Mouse (Mus musculus) embryonic facial prominence, embryonic 13.5 days (tissue): ENCODE results near the gene Grik5. TPM values are rescaled to one million over a fixed set of nuclear protein-coding genes. Genes with fewer than 3 reads are reported as not detected.

Experiments used
- ATAC-seq: fragments of 200-750 bp; cut with Nextera tagmentation; 2 replicates; pipeline ENCODE4 v1.8.0; 2017; ENCODE audit warnings: low read depth; ENCODE audit not compliant: insufficient number of reproducible peaks, insufficient read depth, low FRiP score, low TSS enrichment
- H3K27ac ChIP-seq: fragments of 300-500 bp; sonication (generic); 2 replicates; pipeline ENCODE4 v1.5.1; 2015; ENCODE audit warnings: moderate library complexity, mild to moderate bottlenecking, inconsistent platforms
- H3K27me3 ChIP-seq: fragments of 300-500 bp; sonication (generic); 2 replicates; pipeline ENCODE4 v1.6.1; 2015; ENCODE audit warnings: mild to moderate bottlenecking, inconsistent platforms
- H3K36me3 ChIP-seq: fragments of 300-500 bp; sonication (generic); 2 replicates; pipeline ENCODE4 v1.6.1; 2015; ENCODE audit warnings: mild to moderate bottlenecking, inconsistent platforms
- H3K4me1 ChIP-seq: fragments of 300-500 bp; sonication (generic); 2 replicates; pipeline ENCODE4 v1.6.1; 2015; ENCODE audit warnings: inconsistent platforms
- H3K4me2 ChIP-seq: fragments of 300-500 bp; sonication (generic); 2 replicates; pipeline ENCODE4 v1.6.1; 2015; ENCODE audit warnings: moderate library complexity, mild to moderate bottlenecking, inconsistent platforms
- H3K4me3 ChIP-seq: fragments of 300-500 bp; sonication (generic); 2 replicates; pipeline ENCODE4 v1.5.1; 2015; ENCODE audit warnings: mild to moderate bottlenecking, inconsistent platforms
- H3K9ac ChIP-seq: fragments of 300-500 bp; sonication (generic); 2 replicates; pipeline ENCODE4 v1.6.1; 2015; ENCODE audit warnings: mild to moderate bottlenecking, inconsistent platforms
- H3K9me3 ChIP-seq: fragments of 300-500 bp; sonication (generic); 2 replicates; pipeline ENCODE4 v1.6.1; 2016; ENCODE audit warnings: inconsistent platforms
- WGBS: fragments of 180-500 bp; shearing (Covaris S2); methylation state at CpG from one replicate; pipeline ENCODE4 v1.1.7; 2015; ENCODE audit warnings: mixed read lengths; 5-methylcytosine and 5-hydroxymethylcytosine counted together
- polyA plus RNA-seq: library from polyadenylated mRNA; unstranded; fragments of >200 nt; fragmentation: Nextera tagmentation; extraction: Ambion mirVana; gene quantifications from 2 replicates; pipeline ENCODE4 v1.2.1, GENCODE M21; 2015

Gene Grik5
- polyA plus RNA-seq, 1 experiment from 2014 or later: 11.2 TPM

GRCm38 (mm10) chr7:25076663-25077413, 4.7 kb upstream of the Grik5 start:
- no peaks in the 10 kb centered on the region for H3K9me3 ChIP-seq
- H3K36me3 ChIP-seq: peaks cover 27% of the 10 kb centered on the region
- ATAC-seq: peak; percentile 97
- under 1% methylated on average over 55 of the region's 56 CpGs for WGBS
- H3K4me2 ChIP-seq: peak overlapping the region; percentile 82
- peak overlapping the region; percentile 89 for H3K4me3 ChIP-seq
- H3K27ac ChIP-seq: peak overlapping the region; percentile 96
- H3K4me1 ChIP-seq: peaks cover 36% of the 10 kb centered on the region
- peak overlapping the region; percentile 94 for H3K9ac ChIP-seq
- H3K27me3 ChIP-seq: no peaks in the 10 kb centered on the region

DNA sequence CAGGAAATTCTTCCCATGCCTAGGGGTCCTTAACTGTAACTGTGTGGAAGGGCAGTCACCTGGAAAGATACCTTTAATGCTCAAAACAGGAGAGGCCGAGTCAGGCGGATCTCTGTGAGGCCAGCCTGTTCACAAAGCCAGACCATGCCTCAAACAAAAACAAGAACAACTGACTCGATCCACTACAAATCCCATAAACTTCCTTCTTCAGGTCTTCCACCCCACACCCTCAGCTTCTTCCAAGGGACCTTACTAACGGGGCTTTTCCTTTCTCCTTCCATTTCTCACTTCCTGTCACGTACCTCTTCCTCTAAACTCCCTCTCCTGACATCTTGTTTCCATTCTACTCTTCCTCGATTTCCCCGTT, 4.1 kb upstream of the Grik5 start:
- H3K9ac ChIP-seq: peak overlapping the region; percentile 72
- H3K36me3 ChIP-seq: peaks cover 21% of the 10 kb centered on the region
- H3K4me2 ChIP-seq: peak overlapping the region; percentile 69
- peak overlapping the region; percentile 89 for H3K27ac ChIP-seq
- no peaks in the 10 kb centered on the region for H3K27me3 ChIP-seq
- no peak for ATAC-seq
- H3K9me3 ChIP-seq: no peaks in the 10 kb centered on the region
- peak overlapping the region; percentile 89 for H3K4me3 ChIP-seq
- 17% methylated on average over 7 of the region's 7 CpGs for WGBS
- peaks cover 42% of the 10 kb centered on the region for H3K4me1 ChIP-seq

GRCm38 (mm10) chr7:25073924-25074323, 1.8 kb upstream of the Grik5 start:
- H3K36me3 ChIP-seq: no peaks in the 10 kb centered on the region; the same call in 1 of the 2 replicates
- peaks cover 62% of the 10 kb centered on the region for H3K4me1 ChIP-seq
- H3K27me3 ChIP-seq: no peaks in the 10 kb centered on the region
- H3K4me3 ChIP-seq: no peak overlapping the region
- H3K9ac ChIP-seq: no peak overlapping the region
- WGBS: 73% methylated on average over 8 of the region's 8 CpGs
- H3K9me3 ChIP-seq: no peaks in the 10 kb centered on the region
- ATAC-seq: no peak
- H3K27ac ChIP-seq: peak overlapping the region; percentile 90
- no peak overlapping the region for H3K4me2 ChIP-seq

DNA sequence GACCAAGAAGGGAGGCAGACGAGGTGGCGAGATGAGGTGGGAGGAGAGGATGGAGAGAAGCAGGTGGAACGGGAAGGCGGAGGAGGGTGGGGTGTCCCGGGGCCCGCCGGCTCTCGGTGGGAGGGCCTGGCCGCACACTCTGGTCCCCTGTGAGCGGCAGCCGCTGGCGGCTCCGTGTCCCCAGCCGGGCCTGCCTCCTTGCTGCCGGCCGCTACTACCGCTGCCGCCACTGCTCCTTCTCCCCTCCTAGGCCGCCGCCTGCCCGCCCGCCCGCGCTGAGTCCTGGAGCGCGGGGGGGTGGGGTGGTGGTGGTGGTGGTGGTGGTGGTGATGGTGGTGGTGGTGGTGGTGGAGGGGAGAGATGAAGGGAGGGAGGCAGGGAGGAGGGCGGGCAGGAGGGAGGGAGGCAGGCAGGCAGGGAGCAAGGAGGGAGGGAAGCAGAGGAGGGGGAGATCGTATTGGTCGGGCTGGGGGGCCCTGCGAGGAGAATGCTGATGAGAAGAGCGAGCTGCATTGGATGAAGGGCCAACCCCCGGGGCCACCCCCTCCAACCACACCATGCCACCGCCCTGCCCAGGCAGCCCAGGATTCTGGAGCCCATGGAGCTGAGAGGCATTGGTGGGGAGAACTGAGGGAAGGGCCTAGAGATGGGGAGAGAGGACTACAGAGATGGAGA, 707 bp upstream of the Grik5 start:
- peaks cover 51% of the 10 kb centered on the region for H3K4me1 ChIP-seq
- peaks cover 9% of the 10 kb centered on the region for H3K36me3 ChIP-seq
- peak; percentile 34; the same call in 1 of the 2 replicates for ATAC-seq
- peak overlapping the region; percentile 90 for H3K27ac ChIP-seq
- no peaks in the 10 kb centered on the region for H3K9me3 ChIP-seq
- WGBS: under 1% methylated on average over 21 of the region's 33 CpGs
- H3K27me3 ChIP-seq: no peaks in the 10 kb centered on the region
- H3K4me2 ChIP-seq: peak overlapping the region; percentile 90
- H3K9ac ChIP-seq: peak overlapping the region; percentile 87
- peak overlapping the region; percentile 72 for H3K4me3 ChIP-seq

GRCm38 (mm10) chr7:25068724-25069123, 3.4 kb downstream of the Grik5 start:
- Histone ChIP-seq H3K36me3 (peaks cover 49% of the 10 kb centered on the region), H3K9me3 (no peaks in the 10 kb centered on the region), H3K4me3 (no peak overlapping the region), H3K4me1 (peaks cover 36% of the 10 kb centered on the region), H3K4me2 (no peak overlapping the region), H3K27me3 (no peaks in the 10 kb centered on the region), H3K9ac (no peak overlapping the region), H3K27ac (no peak overlapping the region)
- no peak for ATAC-seq
- 29% methylated on average over 2 of the region's 2 CpGs for WGBS

GRCm38 (mm10) chr7:25067909-25068656, 4.1 kb downstream of the Grik5 start:
- Histone ChIP-seq H3K27ac (no peak overlapping the region), H3K36me3 (peaks cover 55% of the 10 kb centered on the region), H3K27me3 (no peaks in the 10 kb centered on the region), H3K9ac (no peak overlapping the region), H3K9me3 (no peaks in the 10 kb centered on the region), H3K4me3 (no peak overlapping the region), H3K4me1 (peaks cover 30% of the 10 kb centered on the region), H3K4me2 (no peak overlapping the region)
- WGBS: 85% methylated on average over 22 of the region's 22 CpGs
- ATAC-seq: no peak

DNA sequence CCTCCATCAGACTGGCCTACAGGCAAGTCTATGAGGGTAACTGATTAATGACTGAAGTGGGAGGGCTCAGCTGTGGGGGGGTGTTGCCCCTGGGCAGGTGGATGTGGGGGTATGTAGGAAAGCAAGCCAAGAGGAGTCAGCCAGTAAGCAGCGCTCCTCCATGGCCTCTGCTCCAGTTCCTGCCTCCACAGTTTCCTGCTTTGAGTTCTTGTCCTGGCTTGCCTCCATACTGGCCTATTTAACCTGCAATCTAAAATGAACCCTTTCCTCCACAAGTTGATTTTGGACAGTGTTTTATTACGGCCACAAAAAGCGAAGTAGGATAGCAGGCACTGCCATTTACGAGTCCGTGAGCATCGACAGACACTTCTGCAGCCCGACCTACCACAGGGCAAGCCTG, 4.8 kb downstream of the Grik5 start:
- H3K4me3 ChIP-seq: no peak overlapping the region
- no peak overlapping the region for H3K9ac ChIP-seq
- WGBS: 94% methylated on average over 7 of the region's 7 CpGs
- no peaks in the 10 kb centered on the region for H3K27me3 ChIP-seq
- no peaks in the 10 kb centered on the region for H3K9me3 ChIP-seq
- no peak overlapping the region for H3K4me2 ChIP-seq
- ATAC-seq: no peak
- peaks cover 63% of the 10 kb centered on the region for H3K36me3 ChIP-seq
- H3K4me1 ChIP-seq: peaks cover 29% of the 10 kb centered on the region
- H3K27ac ChIP-seq: no peak overlapping the region

DNA sequence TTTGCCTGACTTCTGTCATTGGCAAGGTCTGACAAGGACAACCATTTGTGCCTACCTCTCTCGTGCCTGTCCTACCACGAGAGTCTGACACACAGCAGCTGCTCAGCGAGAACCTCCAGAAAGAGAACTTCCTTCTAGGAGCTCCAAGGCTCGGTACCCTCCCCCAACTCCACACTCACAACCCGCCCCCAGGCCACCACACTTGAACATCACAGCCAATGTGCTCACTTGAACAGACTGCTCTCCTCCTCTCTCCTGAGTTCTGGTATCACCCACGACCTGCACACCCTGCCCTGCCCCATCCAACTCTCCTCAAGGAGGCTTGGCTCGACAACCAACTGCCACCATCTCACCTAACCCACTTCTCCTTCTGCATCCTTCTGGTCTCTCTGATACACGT, 8.2 kb downstream of the Grik5 start:
- H3K36me3 ChIP-seq: peaks cover 94% of the 10 kb centered on the region
- no peak overlapping the region for H3K9ac ChIP-seq
- no peak overlapping the region for H3K27ac ChIP-seq
- H3K4me1 ChIP-seq: no peaks in the 10 kb centered on the region
- no peak overlapping the region for H3K4me3 ChIP-seq
- no peak for ATAC-seq
- H3K27me3 ChIP-seq: no peaks in the 10 kb centered on the region
- WGBS: 85% methylated on average over 8 of the region's 8 CpGs
- no peak overlapping the region for H3K4me2 ChIP-seq
- H3K9me3 ChIP-seq: no peaks in the 10 kb centered on the region

GRCm38 (mm10) chr7:25063346-25063745, 8.8 kb downstream of the Grik5 start:
- Histone ChIP-seq H3K27me3 (no peaks in the 10 kb centered on the region), H3K9ac (no peak overlapping the region), H3K9me3 (no peaks in the 10 kb centered on the region), H3K4me2 (no peak overlapping the region), H3K36me3 (peaks cover 95% of the 10 kb centered on the region), H3K4me3 (no peak overlapping the region), H3K4me1 (no peaks in the 10 kb centered on the region), H3K27ac (no peak overlapping the region)
- no peak for ATAC-seq
- WGBS: 87% methylated on average over 6 of the region's 6 CpGs

DNA sequence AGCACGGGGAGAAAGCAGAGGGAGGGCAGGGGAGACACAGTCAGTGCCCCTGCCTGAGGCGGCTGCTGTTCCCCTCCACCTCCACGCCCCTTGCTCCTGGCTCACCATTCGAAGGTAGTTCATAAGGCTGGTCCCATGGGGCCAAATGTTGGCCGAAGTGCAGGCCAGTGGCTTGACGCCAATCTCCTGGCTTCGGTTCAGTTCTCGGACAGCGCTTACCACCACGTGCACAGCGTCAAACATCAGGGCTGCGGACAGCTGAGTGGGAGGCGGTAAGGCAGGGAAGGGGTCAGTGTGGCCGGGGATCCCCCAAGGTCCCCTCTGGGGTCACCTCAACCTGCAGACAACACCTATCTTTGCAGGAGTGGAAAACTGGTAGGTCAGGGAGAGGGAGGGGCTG, 13.3 kb downstream of the Grik5 start:
- H3K4me3 ChIP-seq: no peak overlapping the region
- H3K27me3 ChIP-seq: no peaks in the 10 kb centered on the region
- H3K27ac ChIP-seq: no peak overlapping the region
- no peak overlapping the region for H3K9ac ChIP-seq
- no peak overlapping the region for H3K4me2 ChIP-seq
- no peaks in the 10 kb centered on the region for H3K4me1 ChIP-seq
- WGBS: 91% methylated on average over 14 of the region's 14 CpGs
- no peaks in the 10 kb centered on the region for H3K9me3 ChIP-seq
- H3K36me3 ChIP-seq: peaks cover 95% of the 10 kb centered on the region
- no peak for ATAC-seq

DNA sequence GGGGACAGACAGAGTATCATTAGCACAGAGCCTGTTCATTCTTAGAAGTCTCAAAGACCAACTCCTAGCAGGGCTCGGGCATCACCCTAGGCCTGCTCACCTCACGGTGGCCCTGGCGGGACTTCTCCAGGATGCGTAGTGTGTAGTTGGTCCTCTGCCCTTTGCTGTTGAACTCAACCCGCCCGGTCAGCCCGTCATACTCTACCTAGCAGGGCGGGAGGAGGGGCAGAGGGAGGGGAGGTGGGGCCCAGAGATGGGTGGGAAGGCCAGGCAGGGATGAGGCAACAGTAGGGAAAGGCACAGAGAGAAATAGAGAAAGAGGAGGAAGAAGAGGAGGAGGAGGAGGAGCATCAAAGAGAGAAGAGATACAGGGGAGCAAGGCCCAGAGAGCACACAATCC, 13.8 kb downstream of the Grik5 start:
- no peak overlapping the region for H3K4me2 ChIP-seq
- H3K27ac ChIP-seq: no peak overlapping the region
- H3K4me1 ChIP-seq: no peaks in the 10 kb centered on the region
- no peaks in the 10 kb centered on the region for H3K27me3 ChIP-seq
- no peak for ATAC-seq
- H3K9ac ChIP-seq: no peak overlapping the region
- H3K9me3 ChIP-seq: no peaks in the 10 kb centered on the region
- peaks cover 95% of the 10 kb centered on the region for H3K36me3 ChIP-seq
- WGBS: 89% methylated on average over 8 of the region's 8 CpGs
- H3K4me3 ChIP-seq: no peak overlapping the region
